Mouse (Mus musculus) ES-Bruce4 (cell line): Measurements from ENCODE around the gene Lenep. TPM values are rescaled to one million over a fixed set of nuclear protein-coding genes. Genes with fewer than 3 reads are reported as not detected.
A peak's percentile ranks its signal among the peaks of the same experiment; 100 is the strongest.

ENCODE experiments used
- H3K27ac ChIP-seq: 2 replicates; pipeline ENCODE4 v1.5.1; 2012; ENCODE audit warnings: low read length, inconsistent platforms; ENCODE audit not compliant: insufficient read depth
- H3K27me3 ChIP-seq: 2 replicates; pipeline ENCODE4 v1.6.1; 2012; ENCODE audit warnings: mild to moderate bottlenecking, low read length, inconsistent platforms; ENCODE audit not compliant: control insufficient read depth, poor library complexity, insufficient read depth, severe bottlenecking
- H3K36me3 ChIP-seq: 2 replicates; pipeline ENCODE4 v1.6.1; 2012; ENCODE audit warnings: inconsistent platforms, mild to moderate bottlenecking, low read length, moderate library complexity; ENCODE audit not compliant: control insufficient read depth, poor library complexity, insufficient read depth, severe bottlenecking
- H3K4me1 ChIP-seq: one replicate; pipeline ENCODE4 v1.8.1; 2011; ENCODE audit warnings: low read length; ENCODE audit not compliant: control insufficient read depth, insufficient read depth
- H3K4me3 ChIP-seq: 2 replicates; pipeline ENCODE4 v1.5.1; 2011; ENCODE audit warnings: low read depth, mild to moderate bottlenecking, low read length
- H3K9ac ChIP-seq: 2 replicates; pipeline ENCODE4 v1.6.1; 2012; ENCODE audit warnings: low read depth, mild to moderate bottlenecking, inconsistent platforms; ENCODE audit not compliant: poor library complexity, severe bottlenecking
- H3K9me3 ChIP-seq: replicated peaks from 2 replicates; pipeline ENCODE4 v1.6.1; 2012; ENCODE audit warnings: mild to moderate bottlenecking, low read length, inconsistent platforms; ENCODE audit not compliant: control insufficient read depth, poor library complexity, insufficient read depth, severe bottlenecking
- CTCF ChIP-seq: IDR thresholded peaks from one replicate; pipeline ENCODE4 v1.8.1; 2011; ENCODE audit warnings: low read depth, low read length
- EP300 ChIP-seq: IDR thresholded peaks from 2 replicates; pipeline ENCODE4 v1.6.1; 2011; ENCODE audit warnings: low read depth, low read length; ENCODE audit not compliant: insufficient read depth
- POLR2A ChIP-seq: IDR thresholded peaks from one replicate; pipeline ENCODE4 v1.8.1; 2011; ENCODE audit warnings: low read length; ENCODE audit not compliant: insufficient read depth
- polyA plus RNA-seq: library from polyadenylated mRNA; stranded (reverse); fragments of >200 nt; gene quantifications from 2 replicates; pipeline ENCODE4 v1.2.4, GENCODE M21; 2011; ENCODE audit warnings: low read depth; ENCODE audit not compliant: missing spikeins, insufficient read depth, insufficient read length

The Lenep gene
- polyA plus RNA-seq, 1 experiment: not detected

- no peak overlapping the region for H3K9ac ChIP-seq
- H3K27me3 ChIP-seq: no peaks in the 10 kb centered on the region
- H3K27ac ChIP-seq: no peak overlapping the region
- H3K4me1 ChIP-seq: peaks cover 13% of the 10 kb centered on the region
- H3K36me3 ChIP-seq: peaks cover 16% of the 10 kb centered on the region
- no peak for TF ChIP-seq CTCF
- TF ChIP-seq POLR2A: no peak
- no peak for TF ChIP-seq EP300
- H3K4me3 ChIP-seq: no peak overlapping the region
- no peaks in the 10 kb centered on the region for H3K9me3 ChIP-seq
Observed at GRCm38 (mm10) chr3:89425876-89426275, 23.3 kb upstream of the Lenep start.

- H3K9ac ChIP-seq: no peak overlapping the region
- peak overlapping the region; percentile 12; the same call in 1 of the 2 replicates for H3K27ac ChIP-seq
- no peak for TF ChIP-seq EP300
- TF ChIP-seq CTCF: no peak
- TF ChIP-seq POLR2A: no peak
- no peaks in the 10 kb centered on the region for H3K9me3 ChIP-seq
- H3K36me3 ChIP-seq: peaks cover 16% of the 10 kb centered on the region
- no peaks in the 10 kb centered on the region for H3K27me3 ChIP-seq
- H3K4me1 ChIP-seq: peaks cover 13% of the 10 kb centered on the region
- H3K4me3 ChIP-seq: no peak overlapping the region
Observed at GRCm38 (mm10) chr3:89425141-89425525, 22.5 kb upstream of the Lenep start.

GRCm38 (mm10) chr3:89424416-89425140 lies 22.0 kb upstream of the Lenep start:
- no peaks in the 10 kb centered on the region for H3K9me3 ChIP-seq
- no peaks in the 10 kb centered on the region for H3K27me3 ChIP-seq
- TF ChIP-seq CTCF: no peak
- TF ChIP-seq EP300: no peak
- TF ChIP-seq POLR2A: no peak
- H3K4me1 ChIP-seq: peaks cover 13% of the 10 kb centered on the region
- H3K9ac ChIP-seq: no peak overlapping the region
- H3K27ac ChIP-seq: peak overlapping the region; percentile 40
- no peak overlapping the region for H3K4me3 ChIP-seq
- H3K36me3 ChIP-seq: peaks cover 16% of the 10 kb centered on the region

DNA sequence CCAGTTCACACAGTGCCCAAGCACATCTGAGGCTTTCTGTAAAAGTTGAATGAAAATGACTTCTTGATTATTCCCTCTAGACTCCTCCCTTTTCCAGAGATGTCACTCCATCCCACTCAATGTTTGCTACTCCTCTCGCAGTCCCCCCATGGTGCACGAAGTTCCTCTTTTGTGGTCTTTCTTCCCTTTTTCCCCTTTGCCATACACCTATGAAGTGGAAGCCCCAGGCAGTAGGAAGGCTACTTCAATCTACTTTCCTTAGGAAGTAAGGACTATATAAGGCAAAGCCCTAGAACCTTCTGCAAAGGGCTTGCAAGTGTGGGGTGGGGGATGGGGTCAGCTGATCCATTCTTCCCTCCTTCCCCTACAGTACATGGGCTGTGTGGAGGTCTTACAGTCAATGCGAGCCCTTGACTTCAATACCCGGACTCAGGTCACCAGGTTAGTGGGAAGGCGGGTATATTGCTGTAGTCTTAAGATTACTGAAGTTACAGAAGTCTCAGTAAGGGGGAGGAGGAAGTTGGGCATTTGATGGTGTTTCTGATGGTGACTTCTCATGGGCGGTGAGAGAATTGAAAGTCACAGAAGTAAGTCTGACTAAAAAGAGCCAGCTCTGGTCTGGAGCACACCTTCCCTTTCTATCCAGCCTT lies 20.1 kb upstream of the Lenep start:
- Histone ChIP-seq H3K4me1 (peaks cover 13% of the 10 kb centered on the region), H3K27me3 (no peaks in the 10 kb centered on the region), H3K27ac (no peak overlapping the region), H3K36me3 (peaks cover 11% of the 10 kb centered on the region), H3K9me3 (no peaks in the 10 kb centered on the region), H3K9ac (peak overlapping the region; percentile 82), H3K4me3 (peak overlapping the region; percentile 26)
- TF ChIP-seq POLR2A: no peak

- peak overlapping the region; percentile 85 for H3K4me3 ChIP-seq
- peaks cover 13% of the 10 kb centered on the region for H3K4me1 ChIP-seq
- TF ChIP-seq EP300 (no peak), CTCF (no peak), POLR2A (no peak)
- no peaks in the 10 kb centered on the region for H3K27me3 ChIP-seq
- H3K9ac ChIP-seq: peak overlapping the region; percentile 82
- peaks cover 5% of the 10 kb centered on the region for H3K36me3 ChIP-seq
- H3K27ac ChIP-seq: peak overlapping the region; percentile 19
- H3K9me3 ChIP-seq: no peaks in the 10 kb centered on the region
Observed at GRCm38 (mm10) chr3:89421810-89422473, 19.3 kb upstream of the Lenep start.
